Mouse (Mus musculus) heart, adult 2 months (tissue): ENCODE data around the gene Gm49486.

ENCODE experiments used
- CTCF ChIP-seq: fragments of 200-600 bp; IDR thresholded peaks from 2 replicates; pipeline ENCODE4 v1.8.1; 2022; ENCODE audit warnings: antibody characterized with exemption, mild to moderate bottlenecking, moderate library complexity
- POLR2A ChIP-seq: fragments of 200-500 bp; IDR thresholded peaks from 2 replicates; pipeline ENCODE4 v1.6.1; 2011; ENCODE audit warnings: mild to moderate bottlenecking, low read depth, low read length, control low read depth; ENCODE audit not compliant: insufficient read depth

DNA sequence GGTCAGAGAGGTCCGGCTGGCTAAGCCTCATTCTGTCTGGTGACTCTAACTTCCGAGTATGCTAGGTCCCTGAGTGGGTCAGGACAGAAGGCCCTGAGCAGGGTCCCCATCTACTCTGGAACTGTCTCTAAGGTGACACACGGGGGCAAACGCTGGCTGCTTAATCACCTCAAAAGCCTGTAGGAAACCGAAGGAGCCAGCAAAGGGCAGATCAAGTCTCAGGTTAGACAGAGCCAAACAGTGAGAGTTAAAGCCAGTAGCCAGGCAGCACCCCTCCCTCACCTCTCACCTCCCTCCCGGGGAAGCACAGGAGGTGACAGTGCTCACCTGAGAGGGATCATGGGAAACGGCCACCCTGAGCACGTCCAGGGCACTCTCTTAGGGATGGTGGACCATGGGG, 74.5 kb downstream of the Gm49486 start:
- TF ChIP-seq CTCF (peak; percentile 51), POLR2A (no peak)
